Mouse (Mus musculus): ENCODE results near the gene Sema3e.

Sema3e gene

DNA sequence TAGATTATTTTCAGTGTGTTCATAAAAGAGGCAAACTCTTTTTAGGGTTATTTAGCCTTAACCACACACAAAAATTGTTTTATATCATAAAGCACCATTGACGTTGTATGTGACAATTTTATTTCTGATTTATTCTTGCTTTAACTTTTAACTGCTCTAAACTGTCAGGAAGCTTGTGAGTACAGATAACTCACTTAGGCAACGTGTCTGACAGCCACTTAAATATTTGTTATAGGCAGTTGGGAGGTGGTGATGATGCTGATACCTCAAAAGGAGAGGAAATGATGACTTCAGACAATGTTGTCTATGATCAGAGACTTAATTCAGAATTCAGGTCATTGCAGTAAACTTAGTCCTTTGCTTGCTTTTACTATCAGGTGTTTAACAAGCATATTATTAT lies 181.7 kb downstream of the Sema3e start:
- DNase-seq (ENCODE audit: low spot score in 2 of 2), result no peak

DNA sequence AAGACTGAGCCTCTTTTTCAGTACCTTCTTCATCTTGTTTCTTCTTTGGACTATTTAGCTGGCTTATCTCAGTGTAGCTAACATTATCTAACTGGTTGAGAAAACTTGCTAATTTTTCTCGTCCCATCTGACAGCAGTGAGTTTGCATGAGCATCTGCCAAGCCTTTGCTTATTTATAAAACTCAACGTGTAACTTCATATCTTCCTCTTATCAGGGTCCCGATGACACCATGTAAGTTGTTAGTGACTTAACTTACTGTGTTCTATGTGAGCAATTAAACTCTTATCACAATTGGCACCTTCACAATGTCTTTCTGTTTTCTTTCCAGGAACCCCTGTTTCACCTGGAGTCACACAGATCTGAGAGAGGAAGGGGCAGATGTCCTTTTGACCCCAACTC lies 184.9 kb downstream of the Sema3e start:
- no peak for DNase-seq (ENCODE audit: low spot score in 2 of 2)

DNA sequence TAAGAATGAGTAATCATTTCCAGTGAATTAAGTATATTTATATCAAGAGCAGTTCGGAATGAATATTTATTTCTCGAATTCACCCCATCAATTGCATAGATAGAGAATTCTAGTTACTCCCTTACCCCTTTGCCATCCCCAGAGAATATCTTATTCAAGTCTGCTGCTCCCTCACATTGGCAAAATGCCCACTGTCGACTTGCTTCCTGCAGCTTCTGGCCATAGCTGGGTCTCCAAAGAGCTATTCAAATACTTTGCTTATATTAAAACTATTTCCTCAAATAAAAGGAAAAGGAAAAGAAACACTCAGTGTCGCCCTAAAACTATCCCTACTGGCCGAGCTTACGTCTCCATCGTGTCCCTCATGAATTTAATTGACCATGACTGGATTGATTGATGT lies 191.1 kb downstream of the Sema3e start:
- no peak for DNase-seq (ENCODE audit: low spot score in 2 of 2)

- no peak for DNase-seq (ENCODE audit: low spot score in 2 of 2)
These were observed 193.6 kb downstream of the Sema3e start for GRCm38 (mm10) chr5:14218677-14219076.

- no peak for DNase-seq (ENCODE audit: low spot score in 2 of 2)
These were observed 199.4 kb downstream of the Sema3e start for GRCm38 (mm10) chr5:14224509-14224908.

DNA sequence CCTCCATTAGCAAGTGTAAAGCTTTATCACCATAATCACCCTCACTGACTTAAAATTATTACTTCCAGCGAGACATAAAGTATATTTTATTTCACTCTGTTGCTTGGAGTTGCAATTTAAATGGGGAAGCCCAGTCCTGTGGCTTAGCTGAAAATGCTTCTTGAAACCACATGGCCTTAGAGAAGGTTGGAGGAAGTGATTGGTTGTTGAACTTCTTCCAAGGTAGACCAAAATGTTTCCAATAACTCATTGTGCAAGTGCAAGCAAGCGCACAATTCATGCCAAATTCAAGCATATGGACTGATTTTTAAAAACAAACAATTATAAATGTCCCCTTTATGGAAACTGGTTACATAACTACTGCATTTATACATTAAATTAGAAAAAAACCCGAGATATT lies 206.0 kb downstream of the Sema3e start:
- no peak for DNase-seq (ENCODE audit: low spot score in 2 of 2)

- DNase-seq (ENCODE audit: low spot score in 2 of 2), result no peak
These were observed 227.5 kb downstream of the Sema3e start for GRCm38 (mm10) chr5:14252583-14252982.

GRCm38 (mm10) chr5:14253328-14253727 lies 228.3 kb downstream of the Sema3e start:
- no peak for DNase-seq (ENCODE audit: low spot score in 2 of 2)

- no peak for DNase-seq (ENCODE audit: low spot score in 2 of 2)
These were observed 235.1 kb downstream of the Sema3e start for GRCm38 (mm10) chr5:14260156-14260555.

DNA sequence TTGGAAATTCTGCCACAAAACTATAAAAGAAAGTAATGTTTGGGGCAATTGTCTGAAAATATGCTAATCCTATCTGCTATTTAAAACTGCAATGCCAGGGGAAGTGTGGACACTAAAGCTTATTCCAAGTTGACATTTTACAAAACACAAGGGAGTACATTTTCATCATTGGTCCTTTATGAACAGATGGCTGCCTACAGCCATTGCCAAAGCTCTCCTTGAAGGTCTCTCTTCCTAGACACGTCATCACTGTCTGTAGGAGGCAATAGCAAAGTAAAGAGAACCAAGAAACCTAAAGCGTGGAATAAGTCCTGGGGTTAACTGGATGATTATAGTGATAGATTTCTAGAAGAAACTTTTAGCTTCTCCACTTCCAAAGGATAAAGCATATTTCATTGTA lies 242.3 kb downstream of the Sema3e start:
- no peak for DNase-seq (ENCODE audit: low spot score in 2 of 2)
